Mouse (Mus musculus): Measurements from ENCODE around the gene Fer.
"Not testable (repeated sequence)": the region's sequence is repeated elsewhere in the genome, so short reads cannot be mapped to it uniquely, and the experiment has no call there.

Gene Fer

GRCm38 (mm10) chr17:63863012-63863630 lies at the start of gene Fer:
Gene Fer (plus strand): TSS chr17:63863062.
- no peak for DNase-seq (ENCODE audit: low read depth, low spot score)

GRCm38 (mm10) chr17:63813552-63813951 lies 49.3 kb upstream of the Fer start:
- DNase-seq (ENCODE audit: low read depth, low spot score): no peak

GRCm38 (mm10) chr17:63818444-63819027 lies 44.3 kb upstream of the Fer start:
- no peak for DNase-seq (ENCODE audit: low read depth, low spot score)

GRCm38 (mm10) chr17:63824141-63824540 lies 38.7 kb upstream of the Fer start:
- DNase-seq (ENCODE audit: low read depth, low spot score): no peak

- no peak for DNase-seq (ENCODE audit: low read depth, low spot score)
Measured at GRCm38 (mm10) chr17:63826196-63826595, 36.7 kb upstream of the Fer start.

GRCm38 (mm10) chr17:63826767-63827166 lies 36.1 kb upstream of the Fer start:
- DNase-seq (ENCODE audit: low read depth, low spot score): peak; percentile 58

- no peak for DNase-seq (ENCODE audit: low read depth, low spot score)
Measured at GRCm38 (mm10) chr17:63828561-63829332, 34.1 kb upstream of the Fer start.

GRCm38 (mm10) chr17:63831550-63831949 lies 31.3 kb upstream of the Fer start:
- DNase-seq (ENCODE audit: low read depth, low spot score): no peak

GRCm38 (mm10) chr17:63836223-63836622 lies 26.6 kb upstream of the Fer start:
- no peak for DNase-seq (ENCODE audit: low read depth, low spot score)

- DNase-seq (ENCODE audit: low read depth, low spot score): no peak
Measured at GRCm38 (mm10) chr17:63836641-63837040, 26.2 kb upstream of the Fer start.

GRCm38 (mm10) chr17:63838144-63838543 lies 24.7 kb upstream of the Fer start:
- DNase-seq (ENCODE audit: low read depth, low spot score): no peak

GRCm38 (mm10) chr17:63839636-63840269 lies 23.1 kb upstream of the Fer start:
- no peak for DNase-seq (ENCODE audit: low read depth, low spot score)

- DNase-seq (ENCODE audit: low read depth, low spot score): no peak
Measured at GRCm38 (mm10) chr17:63842226-63842625, 20.6 kb upstream of the Fer start.

- DNase-seq (ENCODE audit: low read depth, low spot score): no peak
Measured at GRCm38 (mm10) chr17:63844936-63845335, 17.9 kb upstream of the Fer start.

GRCm38 (mm10) chr17:63845766-63846165 lies 17.1 kb upstream of the Fer start:
- DNase-seq (ENCODE audit: low read depth, low spot score): not testable (repeated sequence)

- no peak for DNase-seq (ENCODE audit: low read depth, low spot score)
Measured at GRCm38 (mm10) chr17:63849151-63849550, 13.7 kb upstream of the Fer start.

- peak; percentile 83 for DNase-seq (ENCODE audit: low read depth, low spot score)
Measured at GRCm38 (mm10) chr17:63849566-63849965, 13.3 kb upstream of the Fer start.

- no peak for DNase-seq (ENCODE audit: low read depth, low spot score)
Measured at GRCm38 (mm10) chr17:63850016-63850415, 12.8 kb upstream of the Fer start.

- peak; percentile 66 for DNase-seq (ENCODE audit: low read depth, low spot score)
Measured at GRCm38 (mm10) chr17:63857023-63857544, 5.8 kb upstream of the Fer start.

- DNase-seq (ENCODE audit: low read depth, low spot score): no peak
Measured at GRCm38 (mm10) chr17:63860988-63861387, 1.9 kb upstream of the Fer start.

GRCm38 (mm10) chr17:63862399-63862798 lies 463 bp upstream of the Fer start:
- DNase-seq (ENCODE audit: low read depth, low spot score): no peak

- DNase-seq (ENCODE audit: low read depth, low spot score): peak; percentile 99
Measured at GRCm38 (mm10) chr17:63863647-63864149, 836 bp downstream of the Fer start, which contains the start of gene A930002H24Rik. Gene A930002H24Rik (minus strand): TSS chr17:63863791.

Data from A20 (cell line).